Mouse (Mus musculus) cerebellum, adult 8-10 months (tissue): ENCODE data around the gene Ikzf1.

Experiments
- DNase-seq: peaks from one replicate; pipeline ENCODE4 v3.0.0; 2022

Gene Ikzf1

DNA sequence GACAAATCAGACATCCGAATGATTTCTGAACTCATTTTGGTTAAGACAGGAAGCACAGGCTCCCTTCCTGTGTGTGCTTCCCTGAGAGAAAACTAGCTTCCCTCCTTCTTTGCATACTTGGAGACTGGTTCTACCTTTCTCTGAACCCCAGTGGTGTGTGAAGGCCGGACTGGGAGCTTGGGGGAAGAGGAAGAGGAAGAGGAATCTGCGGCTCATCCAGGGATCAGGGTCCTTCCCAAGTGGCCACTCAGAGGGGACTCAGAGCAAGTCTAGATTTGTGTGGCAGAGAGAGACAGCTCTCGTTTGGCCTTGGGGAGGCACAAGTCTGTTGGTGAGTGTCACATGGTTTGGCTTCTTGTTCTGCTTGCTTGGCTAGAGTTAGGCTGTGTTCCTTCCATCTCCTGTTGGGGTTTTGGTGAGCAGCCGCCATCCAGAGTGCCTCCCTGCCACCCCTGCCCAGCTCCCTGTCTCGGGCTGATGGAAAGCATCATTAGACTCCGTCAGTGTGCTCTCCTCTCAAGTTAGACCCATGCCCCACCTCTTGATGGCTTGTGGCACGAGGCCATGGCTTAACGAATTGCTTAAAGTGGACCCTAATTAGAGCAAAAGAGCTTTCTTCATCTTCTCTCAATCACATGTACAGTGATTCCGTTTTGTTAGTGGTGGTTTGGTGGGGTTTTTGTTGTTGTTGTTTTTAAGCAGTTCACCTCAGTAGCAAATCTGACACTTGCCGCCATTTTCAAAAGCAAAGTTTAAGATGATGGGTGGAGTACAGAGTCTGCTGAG, 5.4 kb downstream of the Ikzf1 start:
- no peak for DNase-seq

DNA sequence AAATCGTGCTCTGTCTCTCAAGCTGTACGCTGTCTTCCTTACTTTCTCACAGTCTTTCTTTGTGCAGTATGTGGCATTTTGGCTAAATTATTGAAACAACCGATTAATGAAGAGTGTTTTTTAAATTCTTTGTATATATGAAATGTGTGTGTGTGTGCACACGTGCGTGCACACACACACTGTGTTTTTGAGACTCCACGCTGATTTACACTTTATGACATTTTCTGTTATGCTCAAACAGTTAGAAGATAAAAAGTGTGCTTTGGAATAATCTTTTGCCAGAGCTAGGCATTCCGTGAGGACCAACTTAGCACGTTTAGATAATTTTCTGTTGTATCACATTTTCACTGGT, 6.0 kb downstream of the Ikzf1 start:
- DNase-seq = no peak

DNA sequence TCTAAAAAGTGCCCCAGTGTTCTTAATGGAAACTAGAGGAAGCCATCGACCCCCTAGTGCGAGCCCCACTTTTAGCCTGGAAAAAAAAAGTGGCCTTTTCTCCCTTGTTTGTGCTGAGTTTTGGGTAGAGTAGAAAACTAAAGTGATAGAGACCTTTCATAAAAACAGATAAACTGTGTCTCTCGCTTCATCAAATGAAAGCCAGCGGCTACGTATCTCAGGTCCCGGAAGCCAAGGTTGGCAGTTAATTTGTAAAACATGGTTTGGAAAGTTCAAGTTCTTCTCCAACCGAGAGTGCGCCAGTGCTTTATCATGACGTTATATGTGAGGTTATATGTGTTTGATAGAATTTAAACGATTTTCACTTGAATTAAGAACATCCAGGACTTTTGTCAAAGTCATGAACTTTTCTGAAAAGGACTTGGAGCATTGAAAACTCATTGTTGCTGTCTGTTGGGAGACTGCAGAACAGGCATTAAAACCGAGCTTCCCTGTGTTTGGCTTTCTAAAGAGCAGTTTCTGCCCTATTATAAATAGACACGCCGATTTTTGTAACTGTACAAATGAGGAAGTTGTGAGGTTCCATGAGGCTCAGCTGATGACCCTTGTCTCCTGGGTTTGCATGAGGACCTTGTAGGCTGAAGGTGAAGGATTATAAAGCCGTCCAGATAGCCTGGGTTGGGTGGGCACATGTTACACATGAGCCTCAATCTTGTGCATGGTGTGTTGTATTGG, 6.7 kb downstream of the Ikzf1 start:
- DNase-seq = no peak

DNA sequence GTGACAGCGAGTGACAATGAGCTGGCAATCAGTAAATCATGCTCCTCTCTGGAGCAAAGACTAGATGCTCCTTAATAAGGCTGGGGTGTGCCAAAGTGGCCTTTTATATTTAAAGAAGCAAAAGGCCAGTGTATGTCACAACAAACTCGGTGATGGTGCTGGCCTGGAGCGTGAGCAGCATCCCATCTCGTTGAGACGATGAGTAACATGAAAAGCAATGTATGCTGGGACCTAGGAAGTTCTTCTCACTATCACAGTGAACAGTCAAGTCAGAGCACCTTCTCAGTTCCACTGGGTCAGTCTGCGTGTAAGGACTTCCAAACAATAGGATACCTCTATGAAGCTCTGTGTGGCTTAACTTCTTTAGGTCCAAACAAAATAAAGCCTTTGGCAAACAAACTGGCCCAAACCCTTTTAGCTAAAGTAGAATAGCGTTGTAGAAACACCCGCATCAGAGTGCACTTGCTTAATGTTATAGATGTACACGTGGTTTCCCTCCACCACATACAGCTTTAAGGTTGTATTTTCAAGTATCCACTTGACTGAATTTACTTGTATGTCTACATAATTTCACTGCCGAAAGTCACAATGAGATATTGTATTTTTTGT, 7.9 kb downstream of the Ikzf1 start:
- DNase-seq = no peak

DNA sequence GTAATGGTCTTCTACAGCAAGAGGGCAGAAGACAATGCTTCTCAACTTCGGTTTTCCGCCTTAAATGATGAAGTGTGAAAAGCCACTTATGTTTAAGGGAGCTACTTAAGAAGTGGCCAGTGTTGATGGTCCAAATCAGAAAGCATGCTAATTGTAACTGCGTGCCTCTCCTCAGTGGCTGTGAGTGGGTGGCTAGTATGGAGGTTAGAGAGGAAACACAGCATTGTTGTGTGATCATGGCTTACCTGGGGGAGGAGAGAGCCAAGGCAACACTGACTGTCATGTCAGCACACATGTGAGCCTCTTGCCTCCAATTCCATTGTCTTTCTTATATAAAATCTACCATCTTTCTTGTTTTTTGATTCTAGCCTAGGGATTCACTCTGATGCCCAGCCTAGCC, 8.6 kb downstream of the Ikzf1 start:
- no peak for DNase-seq

DNA sequence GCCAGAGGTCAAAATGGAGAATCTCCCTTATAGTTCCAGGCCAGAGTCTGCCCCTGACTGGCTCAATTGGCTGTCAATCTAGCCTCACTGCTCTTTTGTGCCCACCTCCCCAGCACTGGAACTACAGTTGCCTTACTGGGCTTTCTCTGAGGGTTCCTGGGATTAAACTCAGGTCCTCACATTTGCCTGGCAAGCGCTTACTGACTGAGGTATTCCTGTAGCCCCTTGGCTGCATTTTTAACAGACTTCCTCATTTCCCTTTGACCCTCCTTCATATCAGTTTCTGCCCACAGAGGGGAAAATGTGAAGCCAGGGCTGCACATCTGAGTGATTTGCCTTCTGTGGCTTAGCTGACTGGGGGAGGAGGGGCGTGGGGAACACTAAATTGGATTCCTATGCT, 9.3 kb downstream of the Ikzf1 start:
- DNase-seq = no peak

DNA sequence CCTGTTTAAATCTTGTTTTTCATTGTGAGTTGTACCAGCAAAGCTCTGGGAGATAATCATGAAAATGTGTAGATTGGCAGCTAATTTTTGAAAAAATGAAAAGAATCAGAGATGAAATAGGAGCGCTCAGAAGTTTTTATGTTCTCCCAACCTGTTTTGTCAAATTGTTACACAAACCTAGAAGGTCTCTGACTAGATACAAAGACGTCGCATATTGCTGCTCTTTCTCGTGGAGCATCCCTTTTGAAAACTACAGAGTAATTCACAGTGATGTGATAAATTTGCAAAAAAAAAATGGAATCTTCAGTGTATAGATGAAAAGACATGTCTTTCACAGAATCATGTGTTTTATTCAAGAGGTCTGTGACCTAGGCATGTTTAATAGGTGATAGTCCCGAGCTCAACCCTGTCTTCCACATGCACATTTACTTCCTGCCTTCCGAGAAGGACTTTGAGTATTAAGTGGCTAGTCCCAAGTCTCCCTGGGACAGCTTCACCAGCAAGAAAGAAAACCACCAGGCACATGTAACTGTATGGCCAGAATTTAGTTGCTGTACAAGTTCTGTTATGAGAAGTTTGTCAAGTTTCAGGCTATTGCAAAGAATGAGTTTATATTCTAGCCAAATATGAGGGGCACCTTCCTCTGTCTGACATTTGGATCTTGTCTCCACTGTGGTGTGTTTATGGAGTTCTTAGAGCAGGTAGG, 9.8 kb downstream of the Ikzf1 start:
- no peak for DNase-seq

DNA sequence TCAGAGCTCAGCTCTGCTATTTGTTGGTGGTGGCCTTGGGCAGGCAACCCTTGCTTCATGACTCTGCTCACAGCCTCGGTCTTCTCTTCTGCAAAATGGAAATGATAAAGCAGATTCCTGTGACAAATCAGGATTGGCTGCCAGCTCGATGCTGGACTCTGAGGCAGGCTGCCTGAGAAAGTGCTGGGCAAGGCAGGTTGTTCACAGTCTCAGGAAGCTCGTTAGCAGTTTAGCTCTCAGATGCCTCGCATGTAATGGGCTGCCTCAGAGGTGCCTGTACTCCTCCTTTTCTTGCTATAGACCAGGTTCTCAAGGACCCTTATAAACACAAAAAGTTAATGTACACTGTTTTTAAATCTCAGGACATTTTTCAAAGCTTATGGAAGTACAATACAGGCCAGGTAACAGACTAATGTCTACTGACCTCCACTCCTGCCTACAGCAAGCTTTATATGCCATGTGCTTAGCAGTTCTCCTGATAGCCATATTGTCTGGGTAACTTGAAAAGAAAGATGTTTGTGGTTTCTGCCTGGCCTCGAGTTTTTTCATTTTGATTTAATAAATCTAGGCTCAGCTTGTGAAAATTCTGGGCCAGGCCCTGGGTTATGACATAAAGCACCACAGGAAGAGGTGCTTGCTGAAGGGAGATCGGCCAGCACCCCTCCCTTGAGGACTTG, 10.5 kb downstream of the Ikzf1 start:
- DNase-seq = no peak

DNA sequence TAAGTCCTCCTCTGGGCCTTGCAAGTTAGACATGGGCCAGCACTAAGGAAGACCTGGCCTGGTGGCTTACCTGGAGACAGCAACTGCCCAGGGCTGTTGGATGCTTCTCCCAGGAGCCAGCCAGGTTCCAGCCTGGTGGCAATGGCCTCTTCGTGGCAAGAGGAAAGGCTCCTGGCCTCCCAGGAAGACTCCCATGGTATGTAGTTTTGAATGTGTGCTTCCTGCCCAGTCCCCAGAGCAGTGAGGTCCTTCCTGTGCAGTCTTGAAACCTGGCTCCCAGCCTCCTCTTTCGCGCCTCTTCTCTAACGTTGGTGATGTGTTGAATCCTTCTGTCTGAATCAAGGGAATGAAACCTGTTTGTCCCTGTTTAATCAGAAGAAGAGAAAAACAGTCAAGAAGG, 11.1 kb downstream of the Ikzf1 start:
- DNase-seq = no peak

DNA sequence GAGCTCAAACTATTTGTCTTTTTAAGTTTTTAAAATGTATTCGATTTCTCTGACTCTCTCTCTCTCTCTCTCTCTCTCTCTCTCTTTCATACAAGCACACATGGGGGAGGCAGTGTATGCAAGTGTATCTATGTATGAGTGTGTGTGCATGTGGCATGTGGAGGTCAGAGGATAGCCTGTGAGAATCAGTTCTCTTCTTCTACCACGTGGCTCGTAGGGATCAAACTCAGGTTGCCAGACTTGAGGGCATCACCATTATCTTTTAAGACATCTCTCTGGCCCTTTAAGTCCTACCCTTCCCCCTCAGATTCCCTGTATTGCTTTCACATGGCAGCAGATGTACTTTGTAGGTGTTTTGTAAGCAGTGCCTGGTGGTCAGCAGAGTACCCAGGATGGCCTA, 12.0 kb downstream of the Ikzf1 start:
- DNase-seq = no peak

DNA sequence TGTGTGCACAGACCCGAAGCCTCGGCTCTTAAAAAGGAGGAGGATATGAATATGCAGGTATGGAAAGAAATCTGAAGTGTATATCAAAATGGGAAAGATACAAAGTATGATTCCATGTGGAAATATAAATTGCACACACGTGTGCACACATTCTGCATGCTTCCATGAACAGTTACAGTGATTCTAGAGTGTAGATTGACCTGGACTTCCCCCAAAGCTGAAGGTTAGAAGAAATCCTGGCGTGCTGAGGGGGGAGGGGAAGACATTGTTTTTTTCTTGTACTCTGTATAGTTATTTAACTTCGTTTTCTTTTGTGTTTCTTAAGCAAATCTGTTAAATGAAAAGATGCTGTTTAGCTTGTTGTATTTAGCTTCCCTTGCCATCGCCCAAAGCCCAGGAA, 16.6 kb downstream of the Ikzf1 start:
- no peak for DNase-seq

DNA sequence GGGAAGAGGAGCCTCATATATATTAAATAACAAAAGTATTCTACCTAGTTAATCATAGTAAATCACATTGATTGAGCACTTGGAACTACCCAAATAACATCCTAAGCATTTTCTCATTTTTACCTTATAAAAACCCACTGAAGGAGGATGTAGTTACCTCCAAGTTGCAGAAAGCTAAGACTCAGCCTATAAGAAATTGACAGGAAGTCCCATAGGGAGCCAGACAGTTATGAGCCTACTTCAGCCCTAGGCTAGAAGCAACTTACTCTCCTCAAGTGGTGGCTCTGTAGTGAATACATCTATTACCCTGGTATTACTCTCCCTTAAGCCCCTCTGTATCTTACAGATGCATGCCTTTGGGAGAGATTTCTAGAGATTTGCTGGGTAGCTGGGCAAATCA, 19.0 kb downstream of the Ikzf1 start:
- DNase-seq = no peak

DNA sequence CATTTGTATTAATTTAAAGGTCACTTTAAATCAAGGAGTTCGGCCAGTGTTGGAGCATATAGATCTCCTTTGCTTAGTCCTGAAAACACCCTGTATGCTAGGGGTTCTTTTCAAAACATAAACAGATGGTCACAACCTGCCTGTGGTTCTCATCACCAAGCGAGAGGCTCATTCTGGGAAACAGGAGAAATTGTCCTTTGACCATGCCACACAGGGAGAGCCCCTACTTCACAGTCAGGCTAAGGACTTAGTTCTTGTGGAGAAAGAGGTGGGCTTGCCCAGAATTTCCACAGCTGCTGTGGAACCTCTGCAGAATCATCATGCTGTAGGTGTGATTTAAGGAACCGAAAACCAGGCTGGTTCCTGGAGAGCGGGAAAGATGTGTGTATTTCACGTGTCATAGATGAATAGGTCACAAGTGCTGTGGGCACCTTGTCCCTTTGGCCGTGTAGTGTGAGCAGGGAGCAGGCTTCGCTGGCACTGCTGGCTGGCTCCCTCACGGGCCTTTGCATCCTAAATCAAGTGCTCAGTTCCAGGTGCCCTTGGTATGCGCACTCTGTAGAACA, 23.4 kb downstream of the Ikzf1 start:
- no peak for DNase-seq

DNA sequence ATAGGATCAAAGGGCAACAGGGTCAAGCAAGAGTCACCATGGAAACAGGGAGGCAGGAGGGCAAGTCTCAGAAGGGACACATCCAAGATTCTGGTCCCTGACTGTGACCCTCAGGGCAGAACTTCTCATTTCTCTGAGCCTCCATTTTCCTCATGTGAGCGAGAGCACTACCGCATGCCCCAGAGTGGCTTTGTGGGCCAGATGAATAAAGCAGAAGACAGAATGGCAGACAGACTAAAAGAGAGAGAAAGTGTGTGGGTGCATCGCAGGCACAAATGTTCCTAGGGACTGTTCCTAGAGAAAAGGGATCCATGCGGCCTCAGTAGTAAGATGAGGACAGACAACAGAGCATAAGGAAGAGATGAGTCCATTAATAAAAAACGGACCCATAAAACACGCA, 24.5 kb downstream of the Ikzf1 start:
- no peak for DNase-seq

DNA sequence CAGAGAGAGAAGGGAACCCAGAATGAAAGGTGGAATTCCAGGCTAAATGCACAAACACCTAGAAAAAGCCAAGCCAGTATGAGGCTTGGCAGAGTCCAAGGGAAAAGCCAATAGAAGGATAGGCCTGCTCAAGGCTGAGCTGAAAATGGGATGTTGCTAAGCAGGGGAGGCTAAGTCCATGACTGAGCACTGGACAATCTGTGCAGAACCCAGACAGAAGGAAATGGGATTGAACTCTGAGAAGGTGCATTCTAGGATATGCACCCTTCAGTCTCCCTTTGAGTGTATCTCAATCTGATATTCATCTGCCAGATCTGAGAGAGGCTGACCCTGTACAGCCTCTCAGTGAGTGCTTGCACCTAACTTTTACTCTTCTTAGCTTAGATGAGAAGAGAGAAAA, 25.9 kb downstream of the Ikzf1 start:
- DNase-seq = no peak

DNA sequence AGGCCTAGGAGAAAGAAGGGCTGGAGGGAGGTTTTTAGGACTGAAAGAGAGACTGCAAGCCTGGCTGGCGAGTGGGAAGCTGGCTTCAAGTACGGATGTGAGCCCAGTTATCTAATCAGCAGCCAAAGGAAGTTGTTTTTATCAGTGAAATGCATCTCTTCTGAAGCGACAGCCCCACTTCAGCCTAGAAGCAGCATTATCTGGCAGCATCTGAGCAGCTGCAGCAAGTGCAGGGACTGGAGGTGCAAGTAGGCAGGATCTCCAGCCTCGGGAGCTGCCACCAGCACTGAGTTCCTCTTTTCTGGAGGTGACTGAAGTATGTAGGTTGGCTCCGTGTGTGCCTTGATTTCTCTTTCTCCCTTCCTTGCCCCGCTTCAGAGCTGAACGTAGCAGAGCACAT, 26.9 kb downstream of the Ikzf1 start:
- DNase-seq = no peak

DNA sequence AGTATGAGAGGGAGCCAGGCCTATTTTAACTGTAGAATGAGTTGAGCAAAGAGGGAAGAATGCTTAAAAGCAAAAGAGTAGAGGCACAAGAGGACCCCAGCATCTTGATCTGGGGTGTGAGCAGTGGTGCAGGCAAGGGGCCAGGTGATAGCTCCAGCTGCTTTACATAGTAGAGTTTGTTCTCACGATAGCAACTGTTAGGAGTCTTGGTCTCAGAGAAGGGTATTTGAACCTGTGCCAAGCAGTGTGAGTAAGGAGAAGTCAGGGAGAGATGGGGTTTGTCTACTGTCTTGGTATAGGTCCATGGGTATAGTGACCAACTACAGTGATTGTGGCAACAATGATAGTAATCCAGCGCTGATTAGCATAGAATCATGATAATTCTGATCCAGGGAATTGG, 29.9 kb downstream of the Ikzf1 start:
- no peak for DNase-seq

DNA sequence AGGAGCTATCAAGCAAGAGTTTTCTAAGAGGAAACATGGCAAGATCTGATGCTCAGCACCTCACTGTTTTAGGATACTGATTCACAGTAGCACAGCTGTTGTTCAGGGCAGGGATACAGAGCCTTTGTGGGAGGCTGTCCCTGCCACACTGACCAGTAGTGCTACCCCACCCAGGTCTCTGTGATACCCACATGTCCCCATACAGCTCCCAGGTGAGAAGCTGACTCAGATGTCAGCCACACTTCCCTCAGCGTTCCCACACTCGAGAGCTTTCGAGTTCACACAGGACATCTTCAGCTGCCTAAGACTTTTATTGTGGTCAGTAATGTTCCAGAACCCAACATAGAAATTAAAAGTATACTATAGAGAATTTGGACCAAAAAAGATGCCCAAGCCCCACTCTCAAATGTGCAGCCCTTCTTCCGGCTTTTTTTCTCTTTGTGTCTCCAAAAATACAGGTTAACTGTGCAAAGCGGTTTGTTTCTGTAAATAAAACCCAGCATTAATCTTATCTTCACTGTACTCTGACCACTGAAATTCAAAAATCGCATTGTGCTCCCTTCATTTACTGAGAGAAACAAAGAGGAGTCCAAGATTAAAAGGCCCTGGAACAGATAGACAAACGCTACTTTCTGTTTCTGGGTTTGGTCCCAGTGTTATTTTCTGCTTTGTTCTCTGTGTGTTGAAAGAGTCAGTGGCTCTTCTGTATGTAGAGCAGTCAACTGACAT, 31.3 kb downstream of the Ikzf1 start:
- DNase-seq = no peak

DNA sequence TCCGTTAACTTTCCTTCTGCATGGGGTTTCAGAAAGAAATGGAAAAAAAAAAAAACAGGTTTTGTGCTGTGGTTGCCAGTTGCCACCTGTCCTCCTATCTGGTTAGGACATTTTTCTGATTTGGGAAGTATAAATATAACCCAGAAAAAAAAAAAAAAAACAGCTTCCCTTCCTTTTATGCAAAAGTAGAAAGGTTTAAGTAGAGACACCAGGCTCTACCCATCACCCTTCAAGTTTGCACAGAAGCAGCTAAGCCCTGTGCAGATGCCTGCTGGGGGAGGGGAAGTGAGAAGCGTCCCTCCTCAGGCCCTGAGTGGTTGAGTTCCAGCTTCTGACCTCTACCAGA, 31.9 kb downstream of the Ikzf1 start:
- no peak for DNase-seq

DNA sequence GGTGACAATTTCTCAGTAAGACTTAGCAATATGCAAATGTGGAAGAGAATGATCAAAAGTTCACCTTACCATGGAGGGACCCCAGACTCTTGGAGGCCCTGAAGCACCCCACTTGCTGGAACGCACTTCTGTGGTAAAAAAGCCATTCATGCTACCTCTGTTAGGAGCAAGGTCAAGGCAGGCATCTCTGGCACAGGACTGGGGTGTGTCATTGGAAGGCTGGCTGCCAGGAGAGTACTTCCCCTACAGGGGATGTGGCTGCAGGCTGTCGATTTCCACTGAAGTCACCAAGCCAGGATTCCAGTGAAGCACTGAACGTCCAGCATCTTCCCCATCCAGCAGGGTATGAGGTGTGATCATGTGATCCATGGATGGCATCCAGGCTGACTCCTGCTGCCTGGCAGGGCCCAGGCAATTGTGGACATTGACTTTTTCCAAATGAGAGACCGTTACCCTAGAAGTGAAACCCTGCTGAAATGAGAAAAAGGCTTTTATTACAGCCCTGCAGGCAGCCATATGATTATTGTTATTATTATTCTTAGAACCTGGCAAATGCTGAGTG, 32.9 kb downstream of the Ikzf1 start:
- no peak for DNase-seq

DNA sequence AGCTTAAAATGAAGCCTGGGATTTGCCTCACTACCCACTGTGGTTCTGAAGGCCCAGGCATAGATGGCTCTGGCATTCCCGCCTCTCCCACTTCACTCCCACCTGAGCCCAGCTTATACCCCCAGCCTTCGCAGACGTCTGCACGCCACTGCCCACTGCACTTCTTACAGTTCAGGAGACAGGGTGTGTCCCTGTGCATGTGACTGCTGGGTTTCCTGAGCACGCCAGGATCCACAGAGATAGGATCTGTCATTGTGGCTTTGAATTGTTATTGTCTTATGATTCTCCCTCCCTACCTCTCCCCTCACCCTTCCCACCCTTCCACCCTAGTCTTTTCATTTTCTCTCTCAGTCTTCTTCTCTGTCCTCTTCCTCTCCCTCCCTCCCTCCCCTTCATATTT, 34.9 kb downstream of the Ikzf1 start:
- no peak for DNase-seq
